Mouse (Mus musculus) effector memory CD4-positive, alpha-beta T cell, adult 5 months (primary cell): ENCODE measurements around the gene Gm14819. TPM values are rescaled to one million over a fixed set of nuclear protein-coding genes. Genes with fewer than 3 reads are reported as not detected.

Source experiments
- polyA plus RNA-seq: library from polyadenylated mRNA; unstranded; fragments of 100-300 nt; shearing (Covaris generic); gene quantifications from one replicate; pipeline ENCODE4 v1.2.1, GENCODE M21; 2017

The Gm14819 gene
- polyA plus RNA-seq: not detected

GRCm38 (mm10) chrX:35403883-35404282 lies at the start of gene Gm14819:
Gm14819 (plus strand) TSS chrX:35404183.

